Mouse (Mus musculus): ENCODE results near the gene Mgat3.

- no peak for TF ChIP-seq GATA1 (IDR thresholded peaks at IDR 0.05; ENCODE audit: borderline replicate concordance, low read length)
- no peak for TF ChIP-seq FLI1 (IDR thresholded peaks at IDR 0.05; ENCODE audit: low read length)
These were observed 46.5 kb downstream of the Mgat3 start for GRCm38 (mm10) chr15:80219705-80220657.

Measured in megakaryocyte, embryonic 14.5 days (primary cell).